Mouse (Mus musculus) stomach, postnatal 0 days (tissue): ENCODE results near the gene Tmem201. TPM values are rescaled to one million over a fixed set of nuclear protein-coding genes. Genes with fewer than 3 reads are reported as not detected.
A peak's percentile ranks its signal among the peaks of the same experiment; 100 is the strongest.

ENCODE experiments used
- ATAC-seq: fragments of 200-750 bp; cut with Nextera tagmentation; 2 replicates; pipeline ENCODE4 v1.8.0; 2017; ENCODE audit not compliant: low FRiP score, low TSS enrichment
- DNase-seq: peaks from one replicate; pipeline ENCODE4 v3.0.0-alpha.2; 2016; ENCODE audit warnings: low spot score
- H3K27ac ChIP-seq: fragments of 300-500 bp; sonication (generic); replicated peaks from 2 replicates; pipeline ENCODE4 v1.5.1; 2014; ENCODE audit warnings: mild to moderate bottlenecking, control low read depth
- H3K27me3 ChIP-seq: fragments of 300-500 bp; sonication (generic); 2 replicates; pipeline ENCODE4 v1.6.1; 2014; ENCODE audit warnings: low read length; ENCODE audit not compliant: control insufficient read depth, insufficient read depth
- H3K36me3 ChIP-seq: fragments of 300-500 bp; sonication (generic); 2 replicates; pipeline ENCODE4 v1.6.1; 2014; ENCODE audit warnings: low read length, mixed read lengths; ENCODE audit not compliant: control insufficient read depth, insufficient read depth
- H3K4me1 ChIP-seq: fragments of 300-500 bp; sonication (generic); replicated peaks from 2 replicates; pipeline ENCODE4 v1.6.1; 2014; ENCODE audit warnings: antibody characterized with exemption; ENCODE audit not compliant: control insufficient read depth, insufficient read depth
- H3K4me2 ChIP-seq: fragments of 300-500 bp; sonication (generic); replicated peaks from 2 replicates; pipeline ENCODE4 v1.6.1; 2014; ENCODE audit warnings: low read depth, mild to moderate bottlenecking, control low read depth, moderate library complexity
- H3K4me3 ChIP-seq: fragments of 300-500 bp; sonication (generic); 2 replicates; pipeline ENCODE4 v1.5.1; 2014; ENCODE audit warnings: low read depth, low read length, control low read depth
- H3K9ac ChIP-seq: fragments of 300-500 bp; sonication (generic); 2 replicates; pipeline ENCODE4 v1.6.1; 2014; ENCODE audit warnings: mild to moderate bottlenecking, low read length, control low read depth, mixed read lengths
- H3K9me3 ChIP-seq: fragments of 300-500 bp; sonication (generic); 2 replicates; pipeline ENCODE4 v1.6.1; 2016; ENCODE audit warnings: low read length; ENCODE audit not compliant: control insufficient read depth
- CTCF ChIP-seq: IDR thresholded peaks from 2 replicates; pipeline ENCODE4 v1.5.1; 2016; ENCODE audit warnings: antibody characterized with exemption, low read depth, mild to moderate bottlenecking, moderate library complexity
- EP300 ChIP-seq: optimal IDR thresholded peaks from 2 replicates; pipeline ENCODE3; 2016; ENCODE audit warnings: antibody characterized with exemption
- WGBS: fragments of 180-500 bp; shearing (Covaris S2); extraction: QIAGEN DNeasy Blood & Tissue Kit; methylation state at CpG from one replicate; pipeline ENCODE4 v1.1.7; 2014; 5-methylcytosine and 5-hydroxymethylcytosine counted together
- polyA plus RNA-seq: library from polyadenylated mRNA; unstranded; fragments of >200 nt; fragmentation: Nextera tagmentation; extraction: Ambion mirVana; gene quantifications from 2 replicates; pipeline ENCODE4 v1.2.1, GENCODE M21; 2015

Tmem201 gene
- polyA plus RNA-seq, 1 experiment from 2014 or later: 7.5 TPM

DNA sequence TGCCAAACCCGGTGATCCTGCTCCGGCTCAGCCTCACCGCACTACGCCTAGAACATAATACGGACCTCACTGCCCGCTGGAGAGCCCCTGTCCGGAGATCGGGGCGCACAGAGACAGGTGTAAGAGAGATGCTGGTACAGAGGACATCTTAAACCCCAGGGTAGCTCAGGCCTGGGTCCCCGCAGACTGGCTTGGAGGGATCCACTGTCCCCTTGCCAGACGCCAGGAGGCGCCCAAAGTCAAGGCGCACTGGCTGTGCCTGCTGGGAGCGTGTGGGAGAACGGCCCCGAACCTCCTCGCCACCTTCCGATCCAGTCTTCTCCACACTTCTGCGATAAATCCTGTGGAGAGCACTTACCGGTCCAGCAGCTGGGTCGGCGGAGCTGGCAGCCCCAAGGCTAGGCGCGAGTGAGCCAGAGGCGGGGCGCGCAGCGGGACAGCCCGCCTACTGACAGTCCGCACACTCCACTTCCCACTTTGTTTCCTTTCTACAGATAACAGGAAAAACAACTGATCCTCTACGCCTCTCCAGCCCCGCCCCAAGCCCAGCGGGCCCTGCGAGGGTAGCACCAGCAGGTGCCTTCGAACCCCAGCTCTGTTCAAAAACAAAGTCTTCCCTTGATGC, 39.5 kb downstream of the Tmem201 start:
- H3K9me3 ChIP-seq: no peaks in the 10 kb centered on the region
- H3K27ac ChIP-seq: no peak overlapping the region
- H3K36me3 ChIP-seq: no peaks in the 10 kb centered on the region
- H3K9ac ChIP-seq: peak overlapping the region; percentile 59
- TF ChIP-seq EP300: no peak
- peak; percentile 77 for TF ChIP-seq CTCF
- H3K4me2 ChIP-seq: peak overlapping the region; percentile 71
- DNase-seq (peak; percentile 69), ATAC-seq (peak; percentile 58)
- peak overlapping the region; percentile 46 for H3K4me3 ChIP-seq
- H3K4me1 ChIP-seq: no peaks in the 10 kb centered on the region
- 2% methylated on average over 35 of the region's 35 CpGs for WGBS
- no peaks in the 10 kb centered on the region for H3K27me3 ChIP-seq

DNA sequence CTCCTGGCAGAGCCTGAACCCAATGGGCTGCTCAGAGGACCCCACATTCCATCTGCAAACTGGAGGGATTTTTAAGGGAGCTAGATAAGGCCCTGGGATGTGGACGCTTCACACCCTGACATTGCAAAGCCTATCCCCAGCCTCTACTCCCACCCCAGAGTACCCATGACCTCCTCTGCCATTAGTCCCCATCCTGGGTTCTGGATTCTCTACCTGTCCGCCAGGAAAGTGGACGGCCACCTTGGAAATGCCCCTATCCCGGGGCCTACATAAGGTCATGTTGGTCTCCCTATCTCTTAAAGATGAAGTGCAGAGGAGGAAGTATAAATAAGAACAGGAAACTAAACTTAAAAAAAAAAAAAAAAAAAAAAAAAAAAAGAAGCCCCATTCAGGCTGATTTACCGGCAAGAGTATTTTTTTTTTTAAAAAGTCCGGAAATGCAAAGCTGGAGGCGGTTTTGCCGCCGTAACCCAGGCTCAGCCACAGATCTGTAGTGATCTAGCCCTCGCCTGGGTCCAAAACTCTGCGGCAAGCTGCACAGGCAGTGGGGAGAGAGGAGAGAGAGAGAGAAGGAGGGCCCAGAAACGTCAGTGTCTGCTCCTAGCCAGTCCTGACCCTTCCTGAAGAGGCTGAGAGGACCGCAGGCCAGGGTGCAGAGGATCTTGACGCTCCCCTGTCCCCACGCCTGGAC, 40.2 kb downstream of the Tmem201 start:
- Histone ChIP-seq H3K4me2 (peak overlapping the region; percentile 71), H3K36me3 (no peaks in the 10 kb centered on the region), H3K9ac (peak overlapping the region; percentile 59; the same call in 1 of the 2 replicates), H3K4me3 (peak overlapping the region; percentile 46), H3K9me3 (no peaks in the 10 kb centered on the region), H3K27ac (no peak overlapping the region), H3K4me1 (no peaks in the 10 kb centered on the region), H3K27me3 (no peaks in the 10 kb centered on the region)
- ATAC-seq (peak; percentile 43; the same call in 1 of the 2 replicates), DNase-seq (no peak)
- WGBS: 35% methylated on average over 15 of the region's 15 CpGs
- no peak for TF ChIP-seq EP300
- no peak for TF ChIP-seq CTCF

DNA sequence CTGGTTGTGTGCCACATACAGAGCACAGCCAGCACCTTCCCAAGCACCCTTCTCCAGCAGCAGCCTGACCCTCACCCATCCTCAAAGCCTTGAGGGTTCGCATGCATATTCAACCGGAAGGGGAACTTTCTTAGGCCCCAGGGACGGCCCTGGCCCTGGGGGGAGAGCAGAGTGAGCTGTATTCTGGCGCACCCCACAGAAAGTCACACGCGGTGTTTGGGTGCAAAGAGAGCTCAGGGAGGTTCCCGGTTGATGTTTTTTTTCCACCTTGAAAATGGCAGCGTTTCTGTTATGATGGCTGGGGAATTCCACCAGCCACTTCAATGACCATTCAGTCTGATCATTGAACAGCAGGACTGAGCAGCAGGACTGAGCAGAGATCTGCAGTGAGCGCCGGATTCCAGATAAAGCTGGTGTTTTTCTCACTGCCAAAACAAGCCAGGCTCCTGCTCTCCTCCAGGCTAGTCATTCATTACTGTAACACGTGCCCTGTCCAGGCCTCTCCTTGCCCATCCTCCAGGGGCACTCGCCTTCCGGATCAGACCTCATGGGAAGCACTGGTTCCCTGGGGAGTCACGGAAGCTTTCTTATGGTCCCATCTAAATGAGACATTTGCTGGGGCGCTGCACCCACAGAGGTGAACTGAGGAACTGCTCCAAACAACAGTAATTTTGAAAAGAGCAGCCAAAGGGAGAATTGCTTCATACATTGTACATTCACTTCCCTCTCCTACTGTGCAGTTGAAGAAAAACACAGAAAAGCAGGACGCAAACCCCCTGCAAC, 41.5 kb downstream of the Tmem201 start:
- TF ChIP-seq EP300: no peak
- peak; percentile 33 for TF ChIP-seq CTCF
- no peak overlapping the region for H3K9ac ChIP-seq
- no peaks in the 10 kb centered on the region for H3K4me1 ChIP-seq
- H3K4me3 ChIP-seq: no peak overlapping the region
- no peak overlapping the region for H3K4me2 ChIP-seq
- 0 out of 2 replicates have a peak overlapping the region, but pooled peaks have one; percentile 4 for H3K27ac ChIP-seq
- H3K36me3 ChIP-seq: no peaks in the 10 kb centered on the region
- WGBS: 32% methylated on average over 16 of the region's 16 CpGs
- no peaks in the 10 kb centered on the region for H3K9me3 ChIP-seq
- DNase-seq (peak; percentile 37), ATAC-seq (peak; percentile 53)
- no peaks in the 10 kb centered on the region for H3K27me3 ChIP-seq

DNA sequence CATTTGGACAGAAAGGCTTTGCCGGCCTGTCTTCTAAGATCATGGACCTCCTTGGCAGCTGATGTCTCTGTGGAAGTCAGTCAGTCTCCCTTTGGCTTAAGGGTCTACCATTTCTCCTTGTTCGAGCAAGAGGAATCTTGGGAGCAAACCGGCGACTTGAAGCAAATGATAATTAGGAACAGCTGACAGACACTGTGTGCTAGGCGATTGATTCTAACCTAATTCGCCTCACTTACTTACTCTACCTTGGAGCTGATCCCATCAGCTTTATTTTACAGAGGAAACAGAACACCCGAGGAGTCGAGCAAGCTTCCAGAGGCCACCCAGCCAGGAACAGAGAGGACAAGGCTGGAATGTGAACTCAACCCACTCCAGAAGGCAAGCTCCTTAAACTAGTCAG, 46.5 kb downstream of the Tmem201 start:
- DNase-seq (no peak), ATAC-seq (no peak)
- no peak for TF ChIP-seq CTCF
- TF ChIP-seq EP300: no peak
- no peak overlapping the region for H3K27ac ChIP-seq
- H3K9me3 ChIP-seq: no peaks in the 10 kb centered on the region
- no peak overlapping the region for H3K9ac ChIP-seq
- H3K36me3 ChIP-seq: no peaks in the 10 kb centered on the region
- no peak overlapping the region for H3K4me3 ChIP-seq
- H3K4me1 ChIP-seq: no peaks in the 10 kb centered on the region
- WGBS: 66% methylated on average over 8 of the region's 8 CpGs
- no peaks in the 10 kb centered on the region for H3K27me3 ChIP-seq
- H3K4me2 ChIP-seq: no peak overlapping the region

DNA sequence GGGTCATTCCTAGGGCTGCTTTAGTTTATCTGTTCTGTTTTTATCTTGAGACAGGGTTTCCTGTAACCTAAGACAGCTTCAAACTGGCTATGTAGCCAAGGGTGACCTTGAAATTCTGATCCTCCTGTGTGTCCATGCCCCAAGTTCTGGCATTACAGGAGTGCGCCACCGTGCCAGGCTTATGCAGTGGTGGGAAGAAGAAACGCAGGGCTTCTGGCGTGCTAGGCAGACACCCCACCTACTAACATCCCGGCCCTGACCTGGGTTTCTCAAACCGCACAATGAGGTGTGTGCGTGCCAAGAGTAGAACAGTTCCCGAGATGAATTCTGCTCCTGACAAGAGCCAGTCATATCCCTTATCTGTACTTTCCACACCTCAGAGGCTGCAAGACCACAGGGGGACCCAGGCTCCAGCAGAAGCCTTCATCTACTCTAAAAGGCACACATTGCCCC, 47.0 kb downstream of the Tmem201 start:
- Histone ChIP-seq H3K4me2 (no peak overlapping the region), H3K9me3 (no peaks in the 10 kb centered on the region), H3K9ac (no peak overlapping the region), H3K4me3 (no peak overlapping the region), H3K36me3 (no peaks in the 10 kb centered on the region), H3K27me3 (no peaks in the 10 kb centered on the region), H3K27ac (no peak overlapping the region), H3K4me1 (no peaks in the 10 kb centered on the region)
- ATAC-seq: no peak
- TF ChIP-seq EP300 (no peak), CTCF (no peak)
- WGBS: 89% methylated on average over 8 of the region's 8 CpGs
- DNase-seq: no peak
